Mouse (Mus musculus) testis, adult 2 months (tissue): ENCODE data around the gene Man2b1. TPM values are rescaled to one million over a fixed set of nuclear protein-coding genes. Genes with fewer than 3 reads are reported as not detected.
A peak's percentile ranks its signal among the peaks of the same experiment; 100 is the strongest.
"Not testable (repeated sequence)": the region's sequence is repeated elsewhere in the genome, so short reads cannot be mapped to it uniquely, and the experiment has no call there.

ENCODE experiments used
- H3K27ac ChIP-seq: fragments of 200-500 bp; 2 replicates; pipeline ENCODE4 v1.5.1; 2012; ENCODE audit warnings: low read depth, low read length; ENCODE audit not compliant: control insufficient read depth, insufficient read depth
- H3K27me3 ChIP-seq: fragments of 200-500 bp; 2 replicates; pipeline ENCODE4 v1.6.1; 2012; ENCODE audit warnings: mild to moderate bottlenecking, low read length, moderate library complexity; ENCODE audit not compliant: control insufficient read depth, insufficient read depth
- H3K36me3 ChIP-seq: fragments of 200-500 bp; 2 replicates; pipeline ENCODE4 v1.6.1; 2012; ENCODE audit warnings: mild to moderate bottlenecking, low read length; ENCODE audit not compliant: control insufficient read depth, insufficient read depth
- H3K4me1 ChIP-seq: fragments of 200-500 bp; 2 replicates; pipeline ENCODE4 v1.6.1; 2012; ENCODE audit warnings: low read length; ENCODE audit not compliant: control insufficient read depth, insufficient read depth
- H3K4me3 ChIP-seq: fragments of 200-500 bp; 2 replicates; pipeline ENCODE4 v1.5.1; 2012; ENCODE audit warnings: low read depth, mild to moderate bottlenecking, low read length, moderate library complexity, mixed read lengths; ENCODE audit not compliant: control insufficient read depth
- CTCF ChIP-seq: fragments of 200-500 bp; IDR thresholded peaks from 2 replicates; pipeline ENCODE4 v1.5.1; 2012; ENCODE audit warnings: low read depth, mild to moderate bottlenecking, inconsistent platforms, low read length, moderate library complexity; ENCODE audit not compliant: control insufficient read depth, insufficient read depth, insufficient replicate concordance
- POLR2A ChIP-seq: fragments of 200-500 bp; IDR thresholded peaks from 2 replicates; pipeline ENCODE4 v1.6.1; 2012; ENCODE audit warnings: low read depth, mild to moderate bottlenecking, inconsistent platforms, low read length, moderate library complexity; ENCODE audit not compliant: control insufficient read depth
- polyA plus RNA-seq: library from polyadenylated mRNA; depleted of rRNA; stranded (reverse); fragments of >200 nt; gene quantifications from 2 replicates; pipeline ENCODE4 v1.2.3, GENCODE M21; 2012

Man2b1 gene
- polyA plus RNA-seq, 1 experiment = 19.3 TPM

- Histone ChIP-seq H3K4me1 (peaks cover 9% of the 10 kb centered on the region), H3K4me3 (no peak overlapping the region), H3K36me3 (peaks cover 1% of the 10 kb centered on the region; the same call in 1 of the 2 replicates), H3K27me3 (no peaks in the 10 kb centered on the region), H3K27ac (no peak overlapping the region)
- no peak for TF ChIP-seq CTCF
- TF ChIP-seq POLR2A = no peak
Measured at GRCm38 (mm10) chr8:85074617-85075016, 8.5 kb upstream of the Man2b1 start.

DNA sequence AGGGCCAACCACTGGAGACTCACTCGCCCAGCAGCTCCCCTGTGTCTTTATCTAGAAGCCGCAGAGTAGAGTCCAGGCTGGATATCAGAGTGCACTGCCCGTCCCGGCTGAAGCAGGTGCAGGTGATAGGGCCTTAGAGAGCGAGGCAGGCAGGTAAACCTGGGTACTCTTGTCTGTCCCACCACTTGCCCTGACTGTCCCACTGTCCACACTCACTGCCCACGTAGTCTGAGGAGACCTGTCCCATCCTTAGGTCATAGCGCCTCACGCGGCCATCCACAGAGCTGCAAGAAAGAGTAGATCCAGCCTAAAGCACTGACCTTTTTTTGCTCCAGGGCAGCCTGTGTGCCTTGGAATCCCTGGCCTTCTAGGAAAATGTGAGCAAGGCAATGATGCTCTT, 7.1 kb upstream of the Man2b1 start:
- H3K36me3 ChIP-seq = peaks cover 1% of the 10 kb centered on the region; the same call in 1 of the 2 replicates

GRCm38 (mm10) chr8:85076993-85077392, 6.1 kb upstream of the Man2b1 start:
- peak; percentile 95 for TF ChIP-seq CTCF
- TF ChIP-seq POLR2A = no peak
- Histone ChIP-seq H3K4me3 (no peak overlapping the region), H3K27me3 (no peaks in the 10 kb centered on the region), H3K4me1 (peaks cover 10% of the 10 kb centered on the region), H3K27ac (no peak overlapping the region), H3K36me3 (peaks cover 1% of the 10 kb centered on the region; the same call in 1 of the 2 replicates)

More for the DNA sequence above, 7.1 kb upstream of the Man2b1 start:
- Histone ChIP-seq H3K4me1 (peaks cover 10% of the 10 kb centered on the region), H3K27ac (no peak overlapping the region), H3K4me3 (no peak overlapping the region), H3K27me3 (no peaks in the 10 kb centered on the region)
- no peak for TF ChIP-seq POLR2A
- TF ChIP-seq CTCF = peak; percentile 31; the same call in 1 of the 2 replicates

GRCm38 (mm10) chr8:85080214-85080531, 2.9 kb upstream of the Man2b1 start:
- TF ChIP-seq POLR2A = no peak
- no peak for TF ChIP-seq CTCF
- Histone ChIP-seq H3K27ac (peak overlapping the region; percentile 80), H3K4me1 (peaks cover 18% of the 10 kb centered on the region), H3K36me3 (no peaks in the 10 kb centered on the region; the same call in 1 of the 2 replicates), H3K4me3 (peak overlapping the region; percentile 93), H3K27me3 (no peaks in the 10 kb centered on the region)

- Histone ChIP-seq H3K36me3 (no peaks in the 10 kb centered on the region; the same call in 1 of the 2 replicates), H3K27ac (peak within 1 kb of the TSS; percentile 80), H3K27me3 (no peaks in the 10 kb centered on the region), H3K4me1 (peaks cover 18% of the 10 kb centered on the region), H3K4me3 (peak within 1 kb of the TSS; percentile 93)
- TF ChIP-seq POLR2A (peak; percentile 38; the same call in 1 of the 2 replicates), CTCF (no peak)
Measured at GRCm38 (mm10) chr8:85080532-85081215, 2.4 kb upstream of the Man2b1 start, which contains the start of gene Wdr83os. TSS of gene Wdr83os (plus strand) at chr8:85080740.

DNA sequence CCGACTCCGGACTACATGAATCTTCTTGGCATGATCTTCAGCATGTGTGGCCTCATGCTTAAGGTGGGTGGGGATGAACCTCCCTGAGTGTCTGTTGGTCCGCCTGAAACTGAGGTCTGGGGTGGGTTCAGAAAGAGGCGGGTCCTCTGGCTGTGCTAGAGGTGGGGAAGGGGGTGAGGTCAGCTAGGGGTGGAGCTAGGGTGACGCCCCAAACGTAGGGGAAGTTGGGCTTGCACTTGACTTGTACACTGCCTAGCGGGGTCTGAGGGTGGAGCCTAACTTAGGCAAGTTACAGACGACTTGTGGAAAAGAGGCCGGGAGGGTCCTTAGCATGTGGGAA, 1.9 kb upstream of the Man2b1 start, which contains the start of gene Wdr83:
Gene Wdr83 (minus strand): TSS at position 91 of the 340 bp plus-strand sequence.
- Histone ChIP-seq H3K4me3 (peak within 1 kb of the TSS; percentile 93), H3K36me3 (no peaks in the 10 kb centered on the region), H3K27me3 (no peaks in the 10 kb centered on the region), H3K4me1 (peaks cover 18% of the 10 kb centered on the region), H3K27ac (peak within 1 kb of the TSS; percentile 80)
- no peak for TF ChIP-seq CTCF
- TF ChIP-seq POLR2A = 0 out of 2 replicates have a peak, but pooled peaks have one; percentile 7

- H3K4me1 ChIP-seq = peaks cover 18% of the 10 kb centered on the region
- not testable (repeated sequence) for H3K27ac ChIP-seq, H3K27me3 ChIP-seq, H3K4me3 ChIP-seq, H3K36me3 ChIP-seq
Measured at GRCm38 (mm10) chr8:85082169-85082568, 901 bp upstream of the Man2b1 start.
